Mouse (Mus musculus) midbrain, embryonic 13.5 days (tissue): Measurements from ENCODE around the gene Polr1a. TPM values are rescaled to one million over a fixed set of nuclear protein-coding genes. Genes with fewer than 3 reads are reported as not detected.

Source experiments
- ATAC-seq: fragments of 200-750 bp; cut with Nextera tagmentation; 2 replicates; pipeline ENCODE4 v1.8.0; 2017; ENCODE audit warnings: mild to moderate bottlenecking, moderate TSS enrichment, moderate library complexity
- H3K27ac ChIP-seq: fragments of 300-500 bp; sonication (generic); 2 replicates; pipeline ENCODE4 v1.5.1; 2015; ENCODE audit warnings: inconsistent platforms, mild to moderate bottlenecking, moderate library complexity
- H3K27me3 ChIP-seq: fragments of 300-500 bp; sonication (generic); 2 replicates; pipeline ENCODE4 v1.6.1; 2015; ENCODE audit warnings: mild to moderate bottlenecking, inconsistent platforms
- H3K36me3 ChIP-seq: fragments of 300-500 bp; sonication (generic); 2 replicates; pipeline ENCODE4 v1.6.1; 2015; ENCODE audit warnings: mild to moderate bottlenecking, inconsistent platforms
- H3K4me1 ChIP-seq: fragments of 300-500 bp; sonication (generic); replicated peaks from 2 replicates; pipeline ENCODE4 v1.6.1; 2015; ENCODE audit warnings: inconsistent platforms
- H3K4me2 ChIP-seq: fragments of 300-500 bp; sonication (generic); replicated peaks from 2 replicates; pipeline ENCODE4 v1.6.1; 2015; ENCODE audit warnings: moderate library complexity, mild to moderate bottlenecking, inconsistent platforms
- H3K4me3 ChIP-seq: fragments of 300-500 bp; sonication (generic); replicated peaks from 2 replicates; pipeline ENCODE4 v1.5.1; 2015; ENCODE audit warnings: mild to moderate bottlenecking, inconsistent platforms
- H3K9ac ChIP-seq: fragments of 300-500 bp; sonication (generic); replicated peaks from 2 replicates; pipeline ENCODE4 v1.6.1; 2015; ENCODE audit warnings: mild to moderate bottlenecking, inconsistent platforms
- H3K9me3 ChIP-seq: fragments of 300-500 bp; sonication (generic); 2 replicates; pipeline ENCODE4 v1.6.1; 2016; ENCODE audit warnings: mild to moderate bottlenecking, inconsistent platforms
- WGBS: fragments of 180-500 bp; shearing (Covaris S2); methylation state at CpG from one replicate; pipeline ENCODE4 v1.1.7; 2015; 5-methylcytosine and 5-hydroxymethylcytosine counted together
- polyA plus RNA-seq: library from polyadenylated mRNA; unstranded; fragments of >200 nt; fragmentation: Nextera tagmentation; extraction: Ambion mirVana; gene quantifications from 2 replicates; pipeline ENCODE4 v1.2.1, GENCODE M21; 2015

Polr1a gene
- polyA plus RNA-seq, 1 experiment from 2014 or later: 21.1 TPM

DNA sequence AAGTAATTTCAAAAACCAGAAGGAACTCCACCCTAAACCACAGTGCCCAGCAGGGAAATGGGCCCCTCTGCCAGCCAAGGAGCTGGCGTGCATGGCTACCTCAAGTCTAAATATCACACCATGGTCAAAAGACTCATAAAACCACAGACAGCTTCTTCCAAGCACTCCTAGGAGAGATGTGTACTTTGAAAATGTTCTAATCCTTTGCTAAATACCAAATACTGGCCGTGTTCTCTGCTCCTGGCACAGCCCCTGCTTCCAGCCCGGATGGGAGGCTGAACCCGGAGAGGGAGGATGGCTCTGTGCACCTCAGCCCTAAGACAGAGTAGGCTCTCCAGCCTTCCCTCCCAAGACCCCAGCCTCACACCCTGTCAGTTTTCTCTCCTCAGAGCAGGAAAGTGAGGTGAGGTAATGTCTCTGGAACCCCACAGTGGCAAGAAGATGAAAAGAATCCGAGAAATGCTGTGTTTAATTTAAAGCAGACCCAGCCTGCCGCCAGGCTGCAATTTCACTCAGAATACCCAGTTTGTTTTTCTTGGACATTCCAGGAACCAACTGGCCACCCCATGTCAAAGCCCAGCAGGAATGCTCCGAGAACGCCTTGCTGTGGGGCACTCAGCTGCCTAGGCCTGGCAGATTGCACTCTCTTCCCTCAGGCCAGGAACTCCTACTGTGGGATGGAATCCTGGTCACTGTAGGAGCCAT lies 80.9 kb downstream of the Polr1a start:
- H3K9ac ChIP-seq: no peak overlapping the region
- 70% methylated on average over 8 of the region's 8 CpGs for WGBS
- H3K4me3 ChIP-seq: no peak overlapping the region
- no peaks in the 10 kb centered on the region for H3K27me3 ChIP-seq
- no peaks in the 10 kb centered on the region for H3K9me3 ChIP-seq
- H3K27ac ChIP-seq: peak overlapping the region; percentile 47
- H3K4me1 ChIP-seq: 0 out of 2 replicates have a peak, but pooled peaks cover 10% of the 10 kb centered on the region
- no peak for ATAC-seq
- H3K36me3 ChIP-seq: no peaks in the 10 kb centered on the region
- H3K4me2 ChIP-seq: no peak overlapping the region

DNA sequence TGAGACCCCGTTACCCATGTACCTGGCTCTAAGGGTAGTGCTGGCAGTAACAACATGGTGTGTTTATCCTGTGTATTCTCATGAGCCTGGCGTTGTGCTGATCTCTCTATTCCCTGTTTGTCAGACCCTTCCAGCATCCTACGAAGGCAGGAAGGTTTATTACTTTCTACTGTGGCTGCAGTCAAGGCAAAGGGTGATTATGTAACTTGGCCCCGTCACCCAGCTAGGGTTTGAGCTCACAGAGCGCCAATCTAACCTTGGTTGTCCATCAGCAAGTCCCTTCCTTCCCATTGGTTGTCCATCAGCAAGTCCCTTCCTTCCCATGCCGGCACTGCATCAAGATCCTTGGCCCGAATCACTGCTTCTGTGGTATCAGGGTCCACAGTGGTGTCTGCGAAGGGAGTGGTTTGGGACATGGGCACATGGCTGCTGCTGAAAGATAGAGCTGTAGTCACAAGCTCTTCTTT lies 81.6 kb downstream of the Polr1a start:
- Histone ChIP-seq H3K4me3 (no peak overlapping the region), H3K9ac (no peak overlapping the region), H3K9me3 (no peaks in the 10 kb centered on the region), H3K36me3 (no peaks in the 10 kb centered on the region), H3K27me3 (no peaks in the 10 kb centered on the region), H3K4me2 (no peak overlapping the region), H3K27ac (no peak overlapping the region), H3K4me1 (0 out of 2 replicates have a peak, but pooled peaks cover 10% of the 10 kb centered on the region)
- no peak for ATAC-seq
- 83% methylated on average over 8 of the region's 8 CpGs for WGBS

DNA sequence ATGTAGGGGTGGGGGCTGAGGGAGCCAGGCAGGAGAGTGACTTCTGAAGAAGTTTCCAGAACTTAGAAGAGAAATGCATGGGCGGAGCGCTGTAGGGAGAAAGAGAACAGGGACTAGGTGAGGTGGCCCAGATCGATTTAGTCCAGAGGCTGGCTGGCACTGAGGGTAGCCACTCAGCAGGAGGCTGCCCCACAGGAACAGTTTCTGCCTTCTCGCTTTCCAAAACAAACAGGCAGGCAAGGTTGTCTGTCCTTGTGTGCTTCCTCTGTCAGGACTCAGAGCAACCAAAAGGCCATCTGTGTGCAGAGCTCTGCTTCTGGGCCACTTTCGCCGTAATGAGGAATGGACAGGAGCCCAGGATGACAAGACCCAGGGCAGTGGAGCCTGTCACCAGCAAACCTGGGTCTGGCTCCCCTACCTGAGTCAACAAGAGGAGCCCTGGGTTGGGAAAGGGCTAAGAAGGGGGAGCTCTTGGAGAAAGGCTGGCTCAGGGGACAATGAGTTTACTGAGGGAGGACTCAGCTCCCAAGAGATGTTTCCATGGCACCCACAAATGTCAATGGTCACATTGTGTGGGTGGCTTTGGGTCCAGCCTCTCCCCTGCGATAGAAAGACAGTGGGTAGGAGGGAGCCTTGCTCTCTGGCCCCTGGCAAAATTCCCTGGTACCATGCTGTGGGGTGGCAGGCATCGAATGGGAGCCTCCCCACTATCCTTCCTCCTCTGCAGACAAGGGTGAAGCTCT lies 82.5 kb downstream of the Polr1a start:
- 67% methylated on average over 8 of the region's 8 CpGs for WGBS
- Histone ChIP-seq H3K9me3 (no peaks in the 10 kb centered on the region), H3K27me3 (no peaks in the 10 kb centered on the region), H3K36me3 (no peaks in the 10 kb centered on the region), H3K4me1 (0 out of 2 replicates have a peak, but pooled peaks cover 10% of the 10 kb centered on the region), H3K4me3 (no peak overlapping the region), H3K27ac (no peak overlapping the region), H3K9ac (no peak overlapping the region), H3K4me2 (no peak overlapping the region)
- ATAC-seq: peak; percentile 24; the same call in 1 of the 2 replicates

DNA sequence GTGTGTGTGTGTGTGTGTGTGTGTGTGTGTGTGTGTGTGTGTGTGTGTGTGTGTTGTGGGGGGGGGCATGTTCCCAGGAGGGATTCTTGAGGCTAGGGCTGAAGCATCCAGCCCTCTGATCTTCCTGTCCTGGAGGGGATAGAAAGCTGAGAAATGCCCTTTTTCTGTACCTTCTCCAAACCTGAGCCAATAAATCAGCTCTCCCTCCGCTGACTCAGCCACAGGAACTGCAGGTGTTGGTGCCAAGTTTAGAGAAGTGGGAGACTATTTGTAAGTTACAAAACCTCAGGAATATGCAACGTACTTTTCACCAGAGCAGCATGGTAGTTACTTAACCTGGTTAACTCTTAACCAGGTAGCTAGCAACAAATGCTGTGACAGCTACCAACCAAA lies 83.1 kb downstream of the Polr1a start:
- Histone ChIP-seq H3K9me3 (no peaks in the 10 kb centered on the region), H3K4me3 (no peak overlapping the region), H3K9ac (no peak overlapping the region), H3K4me1 (0 out of 2 replicates have a peak, but pooled peaks cover 10% of the 10 kb centered on the region), H3K4me2 (no peak overlapping the region), H3K27me3 (no peaks in the 10 kb centered on the region), H3K36me3 (no peaks in the 10 kb centered on the region), H3K27ac (no peak overlapping the region)
- 78% methylated on average over 2 of the region's 2 CpGs for WGBS
- no peak for ATAC-seq

DNA sequence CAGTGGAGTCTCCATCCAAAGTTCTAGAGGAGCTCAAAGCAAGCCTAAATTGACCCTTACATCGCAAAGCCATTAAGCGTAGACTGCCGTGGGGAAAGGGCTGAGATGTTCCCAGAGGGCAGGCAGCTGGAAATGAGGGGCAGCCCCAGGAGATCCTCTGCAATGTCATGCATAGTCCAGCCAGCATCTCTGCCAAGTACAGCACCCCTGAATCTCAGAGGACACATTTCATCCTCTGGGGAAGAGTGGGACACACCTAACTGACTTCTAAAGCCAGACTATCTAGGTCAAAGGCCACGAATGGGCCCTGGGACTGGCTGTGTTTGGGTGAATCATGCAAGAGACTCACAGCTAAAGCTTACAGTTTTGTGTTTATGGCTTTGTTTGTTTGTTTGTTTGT lies 85.2 kb downstream of the Polr1a start:
- no peak overlapping the region for H3K4me2 ChIP-seq
- no peaks in the 10 kb centered on the region for H3K36me3 ChIP-seq
- H3K9me3 ChIP-seq: no peaks in the 10 kb centered on the region
- no peak for ATAC-seq
- H3K4me1 ChIP-seq: 0 out of 2 replicates have a peak, but pooled peaks cover 10% of the 10 kb centered on the region
- H3K4me3 ChIP-seq: no peak overlapping the region
- H3K27ac ChIP-seq: no peak overlapping the region
- H3K27me3 ChIP-seq: no peaks in the 10 kb centered on the region
- H3K9ac ChIP-seq: no peak overlapping the region
- WGBS: 84% methylated on average over 4 of the region's 4 CpGs

DNA sequence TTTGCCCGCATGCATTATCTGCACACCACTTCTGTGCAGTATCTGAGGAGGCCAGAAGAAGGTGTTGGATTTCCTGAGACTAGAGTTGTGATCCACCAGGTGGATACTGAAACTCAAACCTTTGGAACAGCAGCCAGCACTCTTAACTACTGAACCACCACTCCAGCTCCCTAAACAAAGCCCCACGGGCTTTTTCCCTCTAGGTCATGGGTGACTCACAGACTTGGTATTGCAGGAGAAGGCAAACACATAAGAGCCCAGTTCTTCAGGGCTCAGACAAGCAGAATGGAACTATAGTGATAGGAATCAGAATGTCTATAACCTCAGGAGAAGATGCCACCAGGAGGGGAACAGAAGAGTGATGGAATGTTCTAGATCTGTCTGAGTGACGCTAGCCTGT lies 86.2 kb downstream of the Polr1a start:
- Histone ChIP-seq H3K4me1 (0 out of 2 replicates have a peak, but pooled peaks cover 10% of the 10 kb centered on the region), H3K4me3 (no peak overlapping the region), H3K36me3 (no peaks in the 10 kb centered on the region), H3K9me3 (no peaks in the 10 kb centered on the region), H3K27me3 (no peaks in the 10 kb centered on the region), H3K9ac (no peak overlapping the region), H3K4me2 (no peak overlapping the region), H3K27ac (no peak overlapping the region)
- ATAC-seq: no peak
- 95% methylated on average over 3 of the region's 3 CpGs for WGBS

DNA sequence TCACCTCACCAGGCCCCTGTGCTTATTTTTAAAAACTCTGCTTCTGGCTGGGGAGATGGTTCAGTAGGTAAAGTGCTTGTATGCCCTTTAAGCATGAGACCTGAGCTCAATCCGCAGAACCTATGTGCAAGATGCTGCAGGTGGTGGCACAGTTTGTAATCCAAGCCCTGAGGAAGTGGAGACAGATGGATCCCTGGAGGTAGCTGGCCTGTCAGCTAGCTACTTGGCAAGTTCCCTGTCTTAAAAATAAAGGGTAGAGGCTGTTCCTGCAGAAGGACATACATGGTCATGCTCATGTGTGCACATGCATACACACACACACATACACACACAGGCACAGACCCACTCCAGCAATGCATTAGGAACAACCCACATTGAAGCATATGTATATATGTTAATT lies 88.4 kb downstream of the Polr1a start:
- H3K4me1 ChIP-seq: no peaks in the 10 kb centered on the region
- no peak overlapping the region for H3K9ac ChIP-seq
- WGBS: 96% methylated on average over 1 of the region's 1 CpGs
- no peak overlapping the region for H3K4me2 ChIP-seq
- ATAC-seq: no peak
- H3K27ac ChIP-seq: no peak overlapping the region
- H3K36me3 ChIP-seq: no peaks in the 10 kb centered on the region
- no peaks in the 10 kb centered on the region for H3K27me3 ChIP-seq
- H3K9me3 ChIP-seq: no peaks in the 10 kb centered on the region
- no peak overlapping the region for H3K4me3 ChIP-seq

DNA sequence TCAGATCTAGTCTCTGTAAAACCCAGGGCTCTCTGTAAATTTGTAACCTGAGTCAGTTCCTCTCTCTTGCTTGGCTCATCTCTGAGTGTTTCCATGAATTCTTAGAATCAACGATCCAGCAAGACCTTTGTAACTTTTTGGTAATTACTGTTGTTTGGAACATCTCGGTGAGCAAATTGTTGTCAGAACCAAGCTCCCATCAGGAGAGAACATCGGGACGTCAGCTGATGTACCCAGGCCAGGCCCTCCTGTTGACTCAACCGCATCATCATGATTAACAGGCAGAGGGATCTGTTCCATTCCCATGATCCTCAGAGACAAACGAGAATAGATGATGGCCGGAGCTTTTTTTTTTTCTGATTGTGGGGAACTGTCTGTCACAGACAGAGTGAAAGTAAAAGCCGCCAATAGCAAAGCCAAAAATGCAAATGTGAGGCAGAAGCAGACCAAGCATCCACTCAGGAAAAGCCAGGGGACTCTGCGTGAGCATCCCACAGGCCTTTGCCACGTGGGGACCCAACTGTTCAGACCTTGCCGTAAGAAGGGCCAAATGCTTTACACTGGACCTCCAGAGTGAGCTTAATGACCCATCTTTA lies 91.2 kb downstream of the Polr1a start:
- 87% methylated on average over 11 of the region's 11 CpGs for WGBS
- Histone ChIP-seq H3K4me3 (no peak overlapping the region), H3K36me3 (no peaks in the 10 kb centered on the region), H3K9ac (no peak overlapping the region), H3K9me3 (no peaks in the 10 kb centered on the region), H3K27me3 (no peaks in the 10 kb centered on the region), H3K4me1 (no peaks in the 10 kb centered on the region), H3K27ac (no peak overlapping the region), H3K4me2 (no peak overlapping the region)
- ATAC-seq: no peak

DNA sequence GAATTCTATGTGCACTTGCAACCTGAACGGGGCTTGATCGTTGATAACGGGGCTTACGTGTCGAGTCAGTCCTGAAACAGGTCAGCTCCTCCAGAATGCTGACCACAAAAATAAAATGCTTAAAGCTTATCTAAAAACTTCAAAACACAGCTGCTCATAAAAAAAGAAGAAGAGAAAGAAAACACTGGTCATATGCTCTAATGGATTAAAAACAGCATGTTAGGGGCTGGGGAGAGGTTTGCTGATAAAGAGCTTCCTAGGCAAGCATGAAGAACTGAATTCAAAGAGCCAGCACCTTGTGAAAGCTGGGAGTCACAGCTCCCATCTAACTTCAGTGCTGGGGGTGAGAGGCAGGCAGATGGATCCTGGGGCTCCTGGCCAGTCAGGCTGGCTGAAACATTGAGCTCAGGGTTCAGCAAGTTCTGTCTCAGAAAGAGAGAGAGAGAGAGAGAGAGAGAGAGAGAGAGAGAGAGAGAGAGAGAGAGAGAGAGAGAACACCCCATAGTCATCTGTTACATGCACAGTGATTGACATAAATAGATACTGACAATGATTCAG lies 92.4 kb downstream of the Polr1a start:
- 93% methylated on average over 5 of the region's 5 CpGs for WGBS

DNA sequence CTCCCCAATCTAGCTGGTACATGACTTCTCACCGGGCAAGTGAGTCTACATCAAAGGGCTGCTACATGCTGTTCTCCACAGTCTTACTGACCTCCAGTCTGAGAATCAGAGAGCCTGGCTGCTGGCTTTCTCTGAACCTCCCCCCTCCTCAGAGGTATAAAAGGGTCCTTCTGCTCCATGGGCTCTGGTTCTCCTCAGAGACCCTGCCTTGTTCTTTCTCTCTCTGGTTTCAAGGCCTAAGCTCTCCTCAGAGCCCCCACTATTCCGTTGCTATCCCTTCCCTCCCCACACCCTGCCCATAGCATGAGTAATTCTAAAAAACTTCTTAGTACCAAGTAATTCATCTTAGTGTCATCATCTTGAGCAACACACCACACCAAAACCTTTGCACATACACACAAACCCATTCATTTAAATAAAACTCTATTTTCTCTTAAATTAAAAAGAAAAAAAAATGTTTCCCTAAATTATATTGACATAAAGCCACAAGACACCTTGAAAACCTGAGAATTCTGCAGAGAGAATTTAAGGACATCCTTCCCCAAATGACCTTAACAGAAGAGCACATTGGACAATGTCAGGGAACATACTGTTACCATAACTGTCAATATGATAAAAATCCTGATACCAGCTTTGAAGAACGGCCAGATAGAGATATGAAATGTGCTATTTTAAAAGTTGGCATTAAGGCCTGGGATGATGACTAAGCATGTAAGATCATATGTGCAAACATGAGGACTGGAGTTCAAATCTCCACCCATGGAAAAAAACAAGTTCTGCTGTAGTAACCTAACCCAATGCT lies 98.8 kb downstream of the Polr1a start:
- H3K27ac ChIP-seq: no peak overlapping the region

More for the DNA sequence above, 92.4 kb downstream of the Polr1a start:
- H3K4me1 ChIP-seq: no peaks in the 10 kb centered on the region
- H3K27ac ChIP-seq: no peak overlapping the region
- no peak overlapping the region for H3K9ac ChIP-seq
- H3K9me3 ChIP-seq: no peaks in the 10 kb centered on the region
- no peak for ATAC-seq
- no peak overlapping the region for H3K4me3 ChIP-seq
- no peaks in the 10 kb centered on the region for H3K36me3 ChIP-seq
- no peak overlapping the region for H3K4me2 ChIP-seq
- no peaks in the 10 kb centered on the region for H3K27me3 ChIP-seq

DNA sequence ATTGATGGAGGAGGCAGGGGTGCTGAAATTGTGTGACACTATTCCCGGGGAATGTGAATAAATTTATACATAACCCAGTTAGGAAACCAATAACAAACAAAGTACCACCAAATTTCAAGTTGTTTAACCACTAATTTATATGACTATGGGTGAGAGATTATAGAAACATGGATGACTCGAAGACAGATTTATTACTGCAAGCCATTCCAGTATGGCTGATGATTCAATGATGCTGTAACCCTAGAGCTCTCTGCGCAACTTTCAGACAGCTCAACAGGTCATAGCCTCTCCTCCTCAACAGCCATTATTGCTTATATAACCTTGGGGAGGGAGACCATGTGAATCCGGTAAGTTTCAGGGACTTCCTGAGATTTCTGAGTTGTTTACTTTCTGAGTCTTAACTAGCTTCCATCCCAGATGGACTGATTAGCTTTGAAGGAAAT lies 99.4 kb downstream of the Polr1a start:
- no peak overlapping the region for H3K9ac ChIP-seq
- no peaks in the 10 kb centered on the region for H3K36me3 ChIP-seq
- WGBS: 94% methylated on average over 4 of the region's 4 CpGs
- no peak overlapping the region for H3K4me2 ChIP-seq
- H3K4me3 ChIP-seq: no peak overlapping the region
- no peaks in the 10 kb centered on the region for H3K4me1 ChIP-seq
- no peak for ATAC-seq
- no peaks in the 10 kb centered on the region for H3K9me3 ChIP-seq
- H3K27ac ChIP-seq: no peak overlapping the region
- no peaks in the 10 kb centered on the region for H3K27me3 ChIP-seq

More for the DNA sequence above, 98.8 kb downstream of the Polr1a start:
- Histone ChIP-seq H3K4me2 (no peak overlapping the region), H3K27me3 (no peaks in the 10 kb centered on the region), H3K4me1 (no peaks in the 10 kb centered on the region), H3K36me3 (no peaks in the 10 kb centered on the region), H3K4me3 (no peak overlapping the region), H3K9ac (no peak overlapping the region), H3K9me3 (no peaks in the 10 kb centered on the region)
- ATAC-seq: no peak
- WGBS: 80% methylated on average over 3 of the region's 3 CpGs
